Mouse (Mus musculus): Measurements from ENCODE around the gene Tasp1. TPM values are rescaled to one million over a fixed set of nuclear protein-coding genes. Genes with fewer than 3 reads are reported as not detected.

The Tasp1 gene
- polyA plus RNA-seq, 1 experiment = 20.9 TPM

- no peak overlapping the region for H3K27ac ChIP-seq (ENCODE audit: insufficient read depth, low read length)
- no peak overlapping the region for H3K4me3 ChIP-seq (ENCODE audit: insufficient read depth, low read length)
- no peaks in the 10 kb centered on the region for H3K4me1 ChIP-seq (ENCODE audit: control insufficient read depth, insufficient read depth, low read length)
- TF ChIP-seq CTCF (IDR thresholded peaks at IDR 0.05; ENCODE audit: extremely low read depth, insufficient read depth, low read length) (no peak), POLR2A (IDR thresholded peaks at IDR 0.05; ENCODE audit: extremely low read depth, insufficient read depth, low read length) (no peak)
Measured at GRCm38 (mm10) chr2:139792345-139793120, 274.1 kb downstream of the Tasp1 start.

GRCm38 (mm10) chr2:139788658-139789057 lies 277.9 kb downstream of the Tasp1 start:
- Histone ChIP-seq H3K27ac (ENCODE audit: insufficient read depth, low read length) (no peak overlapping the region), H3K4me3 (ENCODE audit: insufficient read depth, low read length) (no peak overlapping the region), H3K4me1 (ENCODE audit: control insufficient read depth, insufficient read depth, low read length) (no peaks in the 10 kb centered on the region; the same call in 1 of the 2 replicates)
- no peak for TF ChIP-seq POLR2A (IDR thresholded peaks at IDR 0.05; ENCODE audit: extremely low read depth, insufficient read depth, low read length)
- no peak for TF ChIP-seq CTCF (IDR thresholded peaks at IDR 0.05; ENCODE audit: extremely low read depth, insufficient read depth, low read length)

- Histone ChIP-seq H3K4me3 (ENCODE audit: insufficient read depth, low read length) (no peak overlapping the region), H3K4me1 (ENCODE audit: control insufficient read depth, insufficient read depth, low read length) (no peaks in the 10 kb centered on the region; the same call in 1 of the 2 replicates), H3K27ac (ENCODE audit: insufficient read depth, low read length) (no peak overlapping the region)
- TF ChIP-seq POLR2A (IDR thresholded peaks at IDR 0.05; ENCODE audit: extremely low read depth, insufficient read depth, low read length) (no peak), CTCF (IDR thresholded peaks at IDR 0.05; ENCODE audit: extremely low read depth, insufficient read depth, low read length) (no peak)
Measured at GRCm38 (mm10) chr2:139784946-139785345, 281.7 kb downstream of the Tasp1 start.

- H3K27ac ChIP-seq (ENCODE audit: insufficient read depth, low read length) = no peak overlapping the region
- no peak overlapping the region for H3K4me3 ChIP-seq (ENCODE audit: insufficient read depth, low read length)
- no peak for TF ChIP-seq POLR2A (IDR thresholded peaks at IDR 0.05; ENCODE audit: extremely low read depth, insufficient read depth, low read length)
- no peak for TF ChIP-seq CTCF (IDR thresholded peaks at IDR 0.05; ENCODE audit: extremely low read depth, insufficient read depth, low read length)
- H3K4me1 ChIP-seq (ENCODE audit: control insufficient read depth, insufficient read depth, low read length) = no peaks in the 10 kb centered on the region; the same call in 1 of the 2 replicates
Measured at GRCm38 (mm10) chr2:139784465-139784864, 282.1 kb downstream of the Tasp1 start.

Other genes starting within 250 kb of the Tasp1 start
- gene Gm17374, start 85.2 kb upstream of the Tasp1 start, polyA plus RNA-seq (2012; rRNA removed) = not detected in 2 replicates
- gene Esf1, start 103.8 kb upstream of the Tasp1 start, polyA plus RNA-seq (2012; rRNA removed) = 12.6 and 13.0 TPM in 2 replicates
- gene Ndufaf5, start 103.8 kb upstream of the Tasp1 start, polyA plus RNA-seq (2012; rRNA removed) = 37.3 and 39.7 TPM in 2 replicates